Comparison of ENCODE assay signal across 7 mouse cellular contexts in the genomic region with DNA sequence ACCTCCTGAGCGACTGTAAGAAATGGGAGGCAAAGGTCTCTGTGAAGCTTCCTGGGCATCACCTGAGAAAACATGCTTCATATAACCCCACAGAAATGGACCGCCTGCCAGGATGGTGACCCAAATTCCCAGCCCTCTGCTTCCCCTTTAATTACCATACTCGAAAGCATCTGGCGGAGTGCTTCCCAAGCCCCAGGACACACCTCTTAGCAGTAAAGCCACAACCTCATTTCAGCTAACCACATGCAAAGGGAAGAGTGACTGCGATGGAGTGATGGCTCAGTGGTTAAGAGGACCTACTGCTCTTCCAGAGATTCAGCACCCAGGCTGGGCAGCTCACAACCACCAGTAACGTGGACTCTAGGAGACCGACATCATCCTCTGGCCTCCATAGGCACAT.
"Had no signal": no experiment of that assay in that cellular context is flagged by ENCODE, and none has a peak within 500 bp of the region (broad histone marks: within the 10 kb centered on the region; RNA-seq: fewer than 3 reads in every experiment).

No protein-coding gene starts in this region.

- ATAC-seq: intestine, embryonic 16.5 days had no signal

- DNase-seq: kidney, adult 8-10 months; kidney, postnatal 36 days; layer of hippocampus, adult 9-11 months; layer of hippocampus, postnatal 36 days; lung, adult 18-20 months; midbrain, embryonic 14.5 days had no signal
